Mouse (Mus musculus) c-Kit-negative CD71-positive TER-119-positive erythroid progenitor cells, embryonic 14.5 days (primary cell): ENCODE data around the gene Trmt13.

Source experiments
- DNase-seq: peaks from one replicate; pipeline ENCODE4 v3.0.0-alpha.2; 2013; ENCODE audit warnings: low read depth, low spot score

The Trmt13 gene

GRCm38 (mm10) chr3:116547430-116547829, 67.0 kb downstream of the Trmt13 start:
- DNase-seq: no peak

- DNase-seq: no peak
Measured at GRCm38 (mm10) chr3:116542532-116542931, 71.9 kb downstream of the Trmt13 start.

GRCm38 (mm10) chr3:116542070-116542469, 72.3 kb downstream of the Trmt13 start:
- no peak for DNase-seq

GRCm38 (mm10) chr3:116537200-116537573, 77.2 kb downstream of the Trmt13 start:
- DNase-seq: no peak

GRCm38 (mm10) chr3:116536428-116537199, 77.8 kb downstream of the Trmt13 start:
- no peak for DNase-seq
